Mouse (Mus musculus) olfactory bulb, adult 2 months (tissue): ENCODE results near the gene Aldh5a1. TPM values are rescaled to one million over a fixed set of nuclear protein-coding genes. Genes with fewer than 3 reads are reported as not detected.

ENCODE experiments used
- H3K27ac ChIP-seq: fragments of 200-500 bp; 2 replicates; pipeline ENCODE4 v1.5.1; 2012; ENCODE audit warnings: low read depth, low read length; ENCODE audit not compliant: insufficient read depth
- H3K4me1 ChIP-seq: fragments of 200-500 bp; 2 replicates; pipeline ENCODE4 v1.6.1; 2012; ENCODE audit warnings: low read length; ENCODE audit not compliant: control insufficient read depth, insufficient read depth
- H3K4me3 ChIP-seq: fragments of 200-500 bp; 2 replicates; pipeline ENCODE4 v1.5.1; 2012; ENCODE audit warnings: mild to moderate bottlenecking, low read depth, low read length, moderate library complexity; ENCODE audit not compliant: insufficient read depth
- CTCF ChIP-seq: fragments of 200-500 bp; IDR thresholded peaks from 2 replicates; pipeline ENCODE4 v1.5.1; 2012; ENCODE audit warnings: low read depth, mild to moderate bottlenecking, low read length, moderate library complexity; ENCODE audit not compliant: insufficient read depth
- POLR2A ChIP-seq: fragments of 200-500 bp; IDR thresholded peaks from 2 replicates; pipeline ENCODE4 v1.6.1; 2012; ENCODE audit warnings: mild to moderate bottlenecking, low read depth, low read length, moderate library complexity; ENCODE audit not compliant: insufficient read depth
- WGBS: fragments of 180-500 bp; shearing (Covaris S2); methylation state at CpG from one replicate; pipeline ENCODE4 v1.1.7; 2018; 5-methylcytosine and 5-hydroxymethylcytosine counted together
- polyA plus RNA-seq: library from polyadenylated mRNA; stranded (reverse); fragments of >200 nt; gene quantifications from 2 replicates; pipeline ENCODE4 v1.2.4, GENCODE M21; 2012; ENCODE audit warnings: low replicate concordance; ENCODE audit not compliant: missing spikeins, insufficient read depth, insufficient read length

The Aldh5a1 gene
- polyA plus RNA-seq, 1 experiment: not detected

GRCm38 (mm10) chr13:24939472-24939871 lies 2.0 kb upstream of the Aldh5a1 start:
- peaks cover 11% of the 10 kb centered on the region for H3K4me1 ChIP-seq
- TF ChIP-seq POLR2A: no peak
- TF ChIP-seq CTCF: no peak
- 90% methylated on average over 9 of the region's 9 CpGs for WGBS

GRCm38 (mm10) chr13:24938683-24939082 lies 1.2 kb upstream of the Aldh5a1 start:
- Histone ChIP-seq H3K4me1 (peaks cover 11% of the 10 kb centered on the region), H3K4me3 (no peak overlapping the region), H3K27ac (peak overlapping the region; percentile 57)
- WGBS: 34% methylated on average over 9 of the region's 9 CpGs
- TF ChIP-seq POLR2A (no peak), CTCF (peak; percentile 83)

More at GRCm38 (mm10) chr13:24939472-24939871, 2.0 kb upstream of the Aldh5a1 start:
- H3K4me3 ChIP-seq: no peak overlapping the region
- H3K27ac ChIP-seq: no peak overlapping the region

GRCm38 (mm10) chr13:24937839-24938166 lies 342 bp upstream of the Aldh5a1 start:
- H3K4me1 ChIP-seq: peaks cover 16% of the 10 kb centered on the region
- no peak for TF ChIP-seq POLR2A
- H3K4me3 ChIP-seq: peak overlapping the region; percentile 95
- WGBS: 9% methylated on average over 12 of the region's 12 CpGs
- peak overlapping the region; percentile 36 for H3K27ac ChIP-seq

GRCm38 (mm10) chr13:24936772-24937107 lies 721 bp downstream of the Aldh5a1 start:
- TF ChIP-seq CTCF (no peak), POLR2A (no peak)
- Histone ChIP-seq H3K4me1 (peaks cover 14% of the 10 kb centered on the region), H3K4me3 (peak overlapping the region; percentile 95), H3K27ac (peak overlapping the region; percentile 81)
- WGBS: 26% methylated on average over 5 of the region's 5 CpGs

- Histone ChIP-seq H3K27ac (no peak overlapping the region), H3K4me3 (no peak overlapping the region), H3K4me1 (peaks cover 14% of the 10 kb centered on the region)
- TF ChIP-seq POLR2A (no peak), CTCF (no peak)
- WGBS: 86% methylated on average over 7 of the region's 7 CpGs
These were observed 4.3 kb downstream of the Aldh5a1 start for GRCm38 (mm10) chr13:24933199-24933598.

- Histone ChIP-seq H3K4me1 (peaks cover 5% of the 10 kb centered on the region), H3K27ac (no peak overlapping the region), H3K4me3 (no peak overlapping the region)
- no peak for TF ChIP-seq CTCF
- no peak for TF ChIP-seq POLR2A
These were observed 6.9 kb downstream of the Aldh5a1 start for GRCm38 (mm10) chr13:24930591-24930990.

- Histone ChIP-seq H3K4me1 (no peaks in the 10 kb centered on the region), H3K4me3 (no peak overlapping the region), H3K27ac (no peak overlapping the region)
- 88% methylated on average over 5 of the region's 5 CpGs for WGBS
- TF ChIP-seq CTCF (no peak), POLR2A (no peak)
These were observed 13.5 kb downstream of the Aldh5a1 start for GRCm38 (mm10) chr13:24923991-24924390.

GRCm38 (mm10) chr13:24921281-24921680 lies 16.2 kb downstream of the Aldh5a1 start:
- TF ChIP-seq POLR2A: no peak
- H3K4me1 ChIP-seq: no peaks in the 10 kb centered on the region
- 92% methylated on average over 6 of the region's 6 CpGs for WGBS
- H3K4me3 ChIP-seq: no peak overlapping the region
- no peak overlapping the region for H3K27ac ChIP-seq

- no peak overlapping the region for H3K27ac ChIP-seq
- TF ChIP-seq POLR2A (no peak), CTCF (no peak)
- WGBS: 14% methylated on average over 5 of the region's 5 CpGs
These were observed 17.0 kb downstream of the Aldh5a1 start for GRCm38 (mm10) chr13:24920333-24920977.

GRCm38 (mm10) chr13:24915831-24916230 lies 21.6 kb downstream of the Aldh5a1 start:
- H3K27ac ChIP-seq: no peak overlapping the region
- TF ChIP-seq POLR2A: no peak
- no peak for TF ChIP-seq CTCF
- peaks cover 4% of the 10 kb centered on the region; the same call in 1 of the 2 replicates for H3K4me1 ChIP-seq
- WGBS: 74% methylated on average over 13 of the region's 13 CpGs
- H3K4me3 ChIP-seq: no peak overlapping the region

More at GRCm38 (mm10) chr13:24920333-24920977, 17.0 kb downstream of the Aldh5a1 start:
- Histone ChIP-seq H3K4me1 (no peaks in the 10 kb centered on the region), H3K4me3 (no peak overlapping the region)
